Mouse (Mus musculus) neural tube, embryonic 12.5 days (tissue): ENCODE results near the gene Aqp1. TPM values are rescaled to one million over a fixed set of nuclear protein-coding genes. Genes with fewer than 3 reads are reported as not detected.

Source experiments
- ATAC-seq: fragments of 200-750 bp; cut with Nextera tagmentation; 2 replicates; pipeline ENCODE4 v1.8.0; 2017; ENCODE audit warnings: low read depth, mild to moderate bottlenecking, moderate TSS enrichment, moderate library complexity; ENCODE audit not compliant: low FRiP score
- H3K27ac ChIP-seq: fragments of 300-500 bp; sonication (generic); 2 replicates; pipeline ENCODE4 v1.5.1; 2016
- H3K27me3 ChIP-seq: fragments of 300-500 bp; sonication (generic); replicated peaks from 2 replicates; pipeline ENCODE4 v1.6.1; 2016; ENCODE audit warnings: mild to moderate bottlenecking
- H3K36me3 ChIP-seq: fragments of 300-500 bp; sonication (generic); 2 replicates; pipeline ENCODE4 v1.6.1; 2016; ENCODE audit warnings: mild to moderate bottlenecking
- H3K4me1 ChIP-seq: fragments of 300-500 bp; sonication (generic); 2 replicates; pipeline ENCODE4 v1.6.1; 2016
- H3K4me2 ChIP-seq: fragments of 300-500 bp; sonication (generic); replicated peaks from 2 replicates; pipeline ENCODE4 v1.6.1; 2016; ENCODE audit warnings: mild to moderate bottlenecking
- H3K4me3 ChIP-seq: fragments of 300-500 bp; sonication (generic); 2 replicates; pipeline ENCODE4 v1.5.1; 2016
- H3K9ac ChIP-seq: fragments of 300-500 bp; sonication (generic); 2 replicates; pipeline ENCODE4 v1.6.1; 2016; ENCODE audit warnings: mild to moderate bottlenecking
- H3K9me3 ChIP-seq: fragments of 300-500 bp; sonication (generic); 2 replicates; pipeline ENCODE4 v1.6.1; 2016; ENCODE audit warnings: mild to moderate bottlenecking
- WGBS: fragments of 180-500 bp; shearing (Covaris S2); methylation state at CpG from one replicate; pipeline ENCODE4 v1.1.7; 2016; 5-methylcytosine and 5-hydroxymethylcytosine counted together
- polyA plus RNA-seq: library from polyadenylated mRNA; unstranded; fragments of >200 nt; fragmentation: Nextera tagmentation; extraction: Ambion mirVana; gene quantifications from 2 replicates; pipeline ENCODE4 v1.2.1, GENCODE M21; 2016

Gene Aqp1
- polyA plus RNA-seq, 1 experiment from 2014 or later = 3.0 TPM

DNA sequence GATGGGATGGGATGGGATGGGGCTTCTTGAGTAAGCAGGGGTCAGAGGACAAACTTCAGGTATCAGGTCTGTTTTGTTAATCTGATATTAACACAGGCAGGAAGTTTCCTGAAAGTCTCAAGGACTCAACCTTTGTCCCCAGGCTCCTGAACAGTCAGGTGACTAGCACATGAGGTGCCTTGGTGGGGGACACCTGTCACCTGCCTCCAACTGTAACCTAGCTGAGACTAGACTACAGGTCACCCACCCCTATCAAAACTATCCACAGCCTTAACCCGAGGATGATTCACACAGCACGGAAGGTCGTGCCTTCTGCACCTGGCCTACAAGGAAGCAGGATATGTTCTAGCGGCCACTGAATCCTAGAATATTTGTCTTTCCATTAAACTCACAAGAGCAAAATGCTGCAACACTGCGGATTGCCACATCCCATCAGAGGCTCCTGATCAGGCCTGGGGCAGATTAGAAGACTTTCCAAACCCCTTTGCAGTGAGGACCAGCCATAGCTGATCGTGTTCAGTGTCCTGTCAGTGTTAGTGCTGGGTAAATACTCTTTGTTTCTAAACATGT is 14.2 kb downstream of the Aqp1 start:
- Histone ChIP-seq H3K4me2 (no peak overlapping the region), H3K27me3 (no peaks in the 10 kb centered on the region), H3K27ac (no peak overlapping the region), H3K4me3 (no peak overlapping the region), H3K9ac (no peak overlapping the region), H3K36me3 (no peaks in the 10 kb centered on the region), H3K4me1 (no peaks in the 10 kb centered on the region), H3K9me3 (no peaks in the 10 kb centered on the region; the same call in 1 of the 2 replicates)
- no peak for ATAC-seq
- 94% methylated on average over 6 of the region's 6 CpGs for WGBS

GRCm38 (mm10) chr6:55351712-55352111 is 15.5 kb downstream of the Aqp1 start:
- H3K4me2 ChIP-seq = no peak overlapping the region
- no peak for ATAC-seq
- no peak overlapping the region for H3K27ac ChIP-seq
- WGBS = 75% methylated on average over 7 of the region's 7 CpGs
- H3K4me1 ChIP-seq = no peaks in the 10 kb centered on the region
- H3K9ac ChIP-seq = no peak overlapping the region
- no peaks in the 10 kb centered on the region for H3K36me3 ChIP-seq
- no peaks in the 10 kb centered on the region for H3K27me3 ChIP-seq
- H3K9me3 ChIP-seq = no peaks in the 10 kb centered on the region; the same call in 1 of the 2 replicates
- no peak overlapping the region for H3K4me3 ChIP-seq

- Histone ChIP-seq H3K36me3 (no peaks in the 10 kb centered on the region), H3K4me3 (no peak overlapping the region), H3K4me1 (no peaks in the 10 kb centered on the region), H3K27me3 (no peaks in the 10 kb centered on the region), H3K27ac (no peak overlapping the region), H3K9me3 (no peaks in the 10 kb centered on the region; the same call in 1 of the 2 replicates), H3K4me2 (no peak overlapping the region), H3K9ac (no peak overlapping the region)
- WGBS = 81% methylated on average over 12 of the region's 12 CpGs
- no peak for ATAC-seq
Measured at GRCm38 (mm10) chr6:55353711-55354445, 17.6 kb downstream of the Aqp1 start.

DNA sequence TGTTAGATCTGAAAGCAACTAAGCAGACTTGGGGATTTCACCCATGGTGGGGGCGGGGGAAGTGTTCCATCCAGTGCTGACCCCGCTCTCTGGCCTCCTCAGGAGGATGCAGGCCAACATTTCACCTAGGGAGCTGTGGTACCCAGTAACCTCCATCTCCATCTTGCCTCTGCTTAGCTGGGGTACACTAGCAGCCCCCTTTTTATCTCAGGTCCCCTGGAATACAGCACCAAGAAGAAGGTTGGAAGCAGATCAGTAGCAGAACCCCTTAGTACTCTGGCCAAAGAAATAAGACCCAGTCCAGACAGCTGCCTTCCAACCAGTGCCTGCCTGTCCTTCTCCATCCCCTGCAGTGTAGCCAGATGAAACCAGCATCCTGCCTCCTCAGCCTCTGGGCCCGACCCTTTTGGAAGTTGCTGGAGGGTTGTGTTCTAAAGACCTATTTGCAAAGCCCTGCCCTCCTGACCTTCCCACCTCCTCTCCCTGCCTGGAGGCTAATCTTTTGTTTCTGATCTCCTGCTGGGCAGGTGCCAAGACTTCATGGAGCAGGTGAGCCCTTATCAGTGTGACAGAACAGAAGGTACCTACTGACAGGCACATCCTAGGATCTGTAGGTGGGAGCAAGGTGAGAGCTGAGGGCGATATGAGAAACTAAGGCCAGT is 18.4 kb downstream of the Aqp1 start:
- no peak overlapping the region for H3K9ac ChIP-seq
- no peaks in the 10 kb centered on the region for H3K36me3 ChIP-seq
- ATAC-seq = no peak
- WGBS = 73% methylated on average over 4 of the region's 4 CpGs
- H3K27me3 ChIP-seq = no peaks in the 10 kb centered on the region
- no peaks in the 10 kb centered on the region for H3K4me1 ChIP-seq
- H3K4me3 ChIP-seq = no peak overlapping the region
- no peaks in the 10 kb centered on the region; the same call in 1 of the 2 replicates for H3K9me3 ChIP-seq
- no peak overlapping the region for H3K27ac ChIP-seq
- H3K4me2 ChIP-seq = no peak overlapping the region

- Histone ChIP-seq H3K27ac (no peak overlapping the region), H3K9ac (no peak overlapping the region), H3K9me3 (no peaks in the 10 kb centered on the region), H3K4me2 (no peak overlapping the region), H3K4me3 (no peak overlapping the region), H3K36me3 (no peaks in the 10 kb centered on the region), H3K4me1 (no peaks in the 10 kb centered on the region), H3K27me3 (no peaks in the 10 kb centered on the region)
- ATAC-seq = no peak
- 88% methylated on average over 7 of the region's 7 CpGs for WGBS
Measured at GRCm38 (mm10) chr6:55355575-55355974, 19.3 kb downstream of the Aqp1 start.

DNA sequence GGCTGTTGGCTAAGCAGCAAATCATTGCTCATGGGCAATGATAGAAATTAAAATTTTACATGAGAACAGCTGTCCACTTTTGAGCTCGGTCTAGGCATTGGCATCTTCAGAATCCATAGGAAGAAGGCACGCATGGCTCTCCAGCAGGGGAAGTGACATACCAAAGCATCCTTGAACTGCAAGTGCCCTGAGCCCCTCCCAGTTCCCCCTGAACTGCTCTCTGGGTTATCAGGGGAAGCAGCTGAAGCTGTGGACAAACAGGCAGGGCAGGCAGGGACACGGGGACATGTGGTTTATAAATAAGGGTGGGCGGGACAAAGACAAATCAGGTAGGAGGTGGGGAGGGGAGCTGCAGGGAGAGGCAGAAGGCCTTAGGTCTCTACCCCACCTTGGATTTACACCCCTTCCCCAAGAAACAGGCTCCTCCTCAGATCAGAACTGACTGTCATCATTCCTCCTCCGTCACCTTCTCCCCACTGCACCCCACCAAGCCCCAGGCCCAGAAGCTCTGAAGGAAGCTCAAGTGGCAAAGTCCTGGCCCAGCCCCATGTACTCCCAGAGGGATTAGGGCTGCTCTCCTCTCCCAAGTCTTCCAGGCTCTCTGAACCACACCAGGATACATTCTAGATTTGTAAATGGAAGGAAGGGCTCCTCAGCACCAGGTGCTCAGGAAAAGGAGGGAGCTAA is 19.9 kb downstream of the Aqp1 start:
- H3K4me2 ChIP-seq = no peak overlapping the region
- H3K27me3 ChIP-seq = no peaks in the 10 kb centered on the region
- H3K9me3 ChIP-seq = no peaks in the 10 kb centered on the region
- no peak overlapping the region for H3K9ac ChIP-seq
- H3K4me1 ChIP-seq = no peaks in the 10 kb centered on the region
- H3K4me3 ChIP-seq = no peak overlapping the region
- WGBS = 67% methylated on average over 5 of the region's 5 CpGs
- no peaks in the 10 kb centered on the region for H3K36me3 ChIP-seq
- H3K27ac ChIP-seq = no peak overlapping the region
- ATAC-seq = no peak

DNA sequence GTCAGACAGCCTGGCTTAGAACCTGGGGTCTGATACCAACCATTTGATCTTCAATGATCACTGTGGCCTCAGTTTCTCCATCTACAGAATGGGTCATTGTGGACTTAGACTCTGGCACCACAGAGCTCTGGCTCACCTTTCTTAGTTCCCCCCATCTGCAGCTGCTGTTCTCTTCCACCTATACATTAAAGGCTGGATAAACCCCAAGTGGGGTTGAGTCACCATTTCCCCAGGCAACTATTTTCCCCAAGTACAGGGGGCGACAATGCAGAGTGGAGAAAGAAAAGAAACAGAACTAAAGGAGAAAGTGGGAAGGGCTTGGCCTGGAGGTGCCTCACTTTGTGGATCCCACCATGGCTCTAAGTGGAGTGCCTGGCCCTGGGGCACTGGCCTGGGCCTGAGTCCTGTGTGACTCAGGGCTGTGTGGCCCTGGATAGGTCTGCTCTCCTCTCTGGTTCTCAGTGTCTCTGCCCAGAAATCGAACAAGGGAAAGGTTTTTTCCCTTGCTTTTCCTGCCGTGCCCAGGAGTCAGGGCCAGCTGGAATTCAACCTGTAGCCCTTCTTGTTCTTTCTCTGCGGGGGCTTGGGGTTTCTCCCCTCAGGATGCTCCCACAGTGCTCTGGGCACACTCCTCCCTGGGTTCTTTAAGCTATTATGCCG is 20.9 kb downstream of the Aqp1 start:
- H3K36me3 ChIP-seq = no peaks in the 10 kb centered on the region
- H3K4me3 ChIP-seq = no peak overlapping the region
- WGBS = 71% methylated on average over 5 of the region's 5 CpGs
- H3K27me3 ChIP-seq = no peaks in the 10 kb centered on the region
- ATAC-seq = no peak
- no peaks in the 10 kb centered on the region for H3K9me3 ChIP-seq
- H3K4me2 ChIP-seq = no peak overlapping the region
- no peak overlapping the region for H3K9ac ChIP-seq
- no peaks in the 10 kb centered on the region for H3K4me1 ChIP-seq
- H3K27ac ChIP-seq = no peak overlapping the region

DNA sequence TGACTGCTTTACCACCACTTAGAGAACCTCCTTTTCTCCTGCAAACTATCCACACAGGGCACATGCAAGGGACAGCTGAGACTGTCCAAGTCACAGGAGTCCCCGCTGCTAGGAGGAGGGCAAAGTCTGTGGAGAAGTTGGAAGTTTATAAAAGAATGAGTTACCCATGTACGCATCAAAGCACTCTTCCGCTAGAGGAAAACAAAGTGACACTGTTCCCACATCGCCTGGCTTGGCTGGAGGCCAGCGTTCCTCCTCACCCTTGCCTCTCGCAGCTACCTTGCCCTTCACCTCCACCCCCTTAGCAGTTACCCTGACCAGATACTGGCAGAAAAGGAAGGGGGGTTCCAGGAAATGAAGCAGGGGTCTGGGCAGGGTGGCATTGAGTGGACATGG is 21.4 kb downstream of the Aqp1 start:
- no peaks in the 10 kb centered on the region for H3K4me1 ChIP-seq
- no peak overlapping the region for H3K9ac ChIP-seq
- H3K4me3 ChIP-seq = no peak overlapping the region
- no peak overlapping the region for H3K27ac ChIP-seq
- no peaks in the 10 kb centered on the region for H3K27me3 ChIP-seq
- no peaks in the 10 kb centered on the region for H3K9me3 ChIP-seq
- WGBS = 52% methylated on average over 6 of the region's 6 CpGs
- H3K36me3 ChIP-seq = no peaks in the 10 kb centered on the region
- no peak overlapping the region for H3K4me2 ChIP-seq
- ATAC-seq = 0 out of 2 replicates have a peak, but pooled peaks have one; percentile 43

DNA sequence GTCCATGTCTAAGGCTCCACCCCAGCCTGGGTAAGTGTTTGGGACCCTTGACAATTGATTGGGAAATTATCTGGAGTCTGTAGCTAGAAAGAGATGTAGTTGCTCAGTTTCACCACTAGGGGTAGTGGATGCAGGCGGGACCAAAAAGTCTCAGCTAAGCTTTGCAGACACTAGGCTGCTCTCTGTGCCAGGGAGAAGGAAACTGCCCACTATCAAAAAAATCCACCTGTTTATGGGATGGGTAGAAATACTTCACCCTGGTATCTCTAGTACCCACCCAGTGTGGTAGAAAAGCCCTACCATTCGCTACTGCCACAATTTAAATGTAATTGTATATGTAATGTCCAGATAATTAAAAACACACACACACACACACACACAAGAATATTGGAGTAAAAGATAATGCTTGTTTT is 22.5 kb downstream of the Aqp1 start:
- Histone ChIP-seq H3K36me3 (no peaks in the 10 kb centered on the region), H3K27me3 (no peaks in the 10 kb centered on the region), H3K9me3 (no peaks in the 10 kb centered on the region), H3K4me2 (no peak overlapping the region), H3K9ac (no peak overlapping the region), H3K4me3 (no peak overlapping the region), H3K27ac (no peak overlapping the region), H3K4me1 (no peaks in the 10 kb centered on the region)
- 0 out of 2 replicates have a peak, but pooled peaks have one; percentile 17 for ATAC-seq
- WGBS = 35% methylated on average over 2 of the region's 2 CpGs

- ATAC-seq = no peak
- H3K9me3 ChIP-seq = no peaks in the 10 kb centered on the region
- H3K4me3 ChIP-seq = no peak overlapping the region
- no peak overlapping the region for H3K4me2 ChIP-seq
- no peaks in the 10 kb centered on the region for H3K4me1 ChIP-seq
- no peaks in the 10 kb centered on the region for H3K27me3 ChIP-seq
- no peak overlapping the region for H3K9ac ChIP-seq
- no peaks in the 10 kb centered on the region for H3K36me3 ChIP-seq
- H3K27ac ChIP-seq = no peak overlapping the region
- WGBS = 79% methylated on average over 1 of the region's 1 CpGs
Measured at GRCm38 (mm10) chr6:55362663-55363062, 26.4 kb downstream of the Aqp1 start.

DNA sequence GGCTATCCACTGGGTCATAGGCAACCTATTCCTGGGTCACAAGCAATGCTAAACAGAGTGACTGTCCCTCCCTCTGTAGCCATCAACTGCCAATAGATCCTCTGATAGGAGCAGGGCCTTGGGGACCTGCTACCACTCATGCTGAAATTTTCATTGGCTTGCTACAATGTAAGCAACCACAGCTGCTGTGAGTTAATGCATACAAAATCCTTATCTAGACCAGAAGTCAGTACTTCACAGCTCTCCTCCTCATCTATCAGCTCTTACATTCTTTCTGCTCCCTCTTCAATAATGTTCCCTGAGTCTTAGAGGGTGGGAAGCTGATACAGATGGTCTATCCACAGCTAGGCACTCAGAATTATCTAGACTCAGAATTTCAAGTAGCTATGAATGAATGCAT is 30.9 kb downstream of the Aqp1 start:
- H3K9ac ChIP-seq = no peak overlapping the region
- no peak for ATAC-seq
- H3K9me3 ChIP-seq = no peaks in the 10 kb centered on the region
- no peak overlapping the region for H3K4me3 ChIP-seq
- H3K4me2 ChIP-seq = no peak overlapping the region
- no peaks in the 10 kb centered on the region for H3K27me3 ChIP-seq
- H3K4me1 ChIP-seq = no peaks in the 10 kb centered on the region
- H3K36me3 ChIP-seq = no peaks in the 10 kb centered on the region
- H3K27ac ChIP-seq = no peak overlapping the region

DNA sequence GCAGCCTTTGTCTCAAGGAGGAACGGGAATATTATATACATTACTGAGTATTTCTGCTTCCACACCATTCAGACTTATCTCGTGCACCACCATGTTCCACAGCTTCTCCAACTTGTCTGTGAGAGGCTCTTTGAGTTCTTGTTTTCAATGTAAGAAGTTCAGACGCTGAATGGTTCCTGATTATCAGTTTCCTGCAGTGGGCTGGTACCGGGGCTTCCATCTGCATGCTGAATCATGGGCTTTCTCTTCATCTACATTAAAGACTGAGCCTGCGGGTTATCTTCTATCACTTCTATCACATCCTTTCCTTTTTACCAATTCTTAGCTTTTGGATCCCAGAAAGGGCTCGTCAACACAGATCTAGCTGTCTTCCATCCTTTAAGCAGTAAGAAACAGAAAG is 34.6 kb downstream of the Aqp1 start:
- no peaks in the 10 kb centered on the region for H3K9me3 ChIP-seq
- no peaks in the 10 kb centered on the region for H3K4me1 ChIP-seq
- H3K4me2 ChIP-seq = no peak overlapping the region
- no peaks in the 10 kb centered on the region for H3K27me3 ChIP-seq
- H3K9ac ChIP-seq = no peak overlapping the region
- H3K36me3 ChIP-seq = no peaks in the 10 kb centered on the region
- H3K4me3 ChIP-seq = no peak overlapping the region
- ATAC-seq = no peak
- H3K27ac ChIP-seq = no peak overlapping the region
- 92% methylated on average over 6 of the region's 6 CpGs for WGBS
